Mouse (Mus musculus) layer of hippocampus, adult 11-12 months (tissue): Measurements from ENCODE around the gene Sync.

Experiments
- DNase-seq: peaks from one replicate; pipeline ENCODE4 v3.0.0; 2022; ENCODE audit warnings: low spot score

The Sync gene

GRCm38 (mm10) chr4:129287472-129287981, at the start of gene Sync:
TSS of gene Sync (plus strand) at chr4:129287617.
- no peak for DNase-seq

- no peak for DNase-seq
Measured at GRCm38 (mm10) chr4:129237843-129238441, 49.5 kb upstream of the Sync start.

- no peak for DNase-seq
Measured at GRCm38 (mm10) chr4:129238579-129239016, 48.8 kb upstream of the Sync start.

GRCm38 (mm10) chr4:129239075-129239474, 48.3 kb upstream of the Sync start:
- DNase-seq = peak; percentile 65

- DNase-seq = no peak
Measured at GRCm38 (mm10) chr4:129241898-129242297, 45.5 kb upstream of the Sync start.

GRCm38 (mm10) chr4:129242327-129242726, 45.1 kb upstream of the Sync start:
- no peak for DNase-seq

- DNase-seq = no peak
Measured at GRCm38 (mm10) chr4:129242761-129243160, 44.7 kb upstream of the Sync start.

- no peak for DNase-seq
Measured at GRCm38 (mm10) chr4:129244802-129245201, 42.6 kb upstream of the Sync start.

- no peak for DNase-seq
Measured at GRCm38 (mm10) chr4:129246360-129247301, 40.8 kb upstream of the Sync start.

GRCm38 (mm10) chr4:129247381-129248242, 39.8 kb upstream of the Sync start:
- no peak for DNase-seq

- no peak for DNase-seq
Measured at GRCm38 (mm10) chr4:129248243-129248767, 39.1 kb upstream of the Sync start.

- DNase-seq = no peak
Measured at GRCm38 (mm10) chr4:129249288-129249687, 38.1 kb upstream of the Sync start.

- DNase-seq = no peak
Measured at GRCm38 (mm10) chr4:129250759-129251481, 36.5 kb upstream of the Sync start.

GRCm38 (mm10) chr4:129251482-129252125, 35.8 kb upstream of the Sync start:
- DNase-seq = no peak

GRCm38 (mm10) chr4:129252492-129252891, 34.9 kb upstream of the Sync start:
- no peak for DNase-seq

- DNase-seq = no peak
Measured at GRCm38 (mm10) chr4:129254571-129254970, 32.8 kb upstream of the Sync start.

- no peak for DNase-seq
Measured at GRCm38 (mm10) chr4:129256450-129257380, 30.7 kb upstream of the Sync start.

GRCm38 (mm10) chr4:129259101-129259500, 28.3 kb upstream of the Sync start:
- DNase-seq = no peak

- DNase-seq = no peak
Measured at GRCm38 (mm10) chr4:129260678-129261077, 26.7 kb upstream of the Sync start.
